Mouse (Mus musculus) kidney, postnatal 10 days (tissue): ENCODE data around the gene Tox4.
A peak's percentile ranks its signal among the peaks of the same experiment; 100 is the strongest.

Experiments used
- DNase-seq: peaks from one replicate; pipeline ENCODE4 v3.0.0; 2021; ENCODE audit warnings: mixed read lengths

The Tox4 gene

DNA sequence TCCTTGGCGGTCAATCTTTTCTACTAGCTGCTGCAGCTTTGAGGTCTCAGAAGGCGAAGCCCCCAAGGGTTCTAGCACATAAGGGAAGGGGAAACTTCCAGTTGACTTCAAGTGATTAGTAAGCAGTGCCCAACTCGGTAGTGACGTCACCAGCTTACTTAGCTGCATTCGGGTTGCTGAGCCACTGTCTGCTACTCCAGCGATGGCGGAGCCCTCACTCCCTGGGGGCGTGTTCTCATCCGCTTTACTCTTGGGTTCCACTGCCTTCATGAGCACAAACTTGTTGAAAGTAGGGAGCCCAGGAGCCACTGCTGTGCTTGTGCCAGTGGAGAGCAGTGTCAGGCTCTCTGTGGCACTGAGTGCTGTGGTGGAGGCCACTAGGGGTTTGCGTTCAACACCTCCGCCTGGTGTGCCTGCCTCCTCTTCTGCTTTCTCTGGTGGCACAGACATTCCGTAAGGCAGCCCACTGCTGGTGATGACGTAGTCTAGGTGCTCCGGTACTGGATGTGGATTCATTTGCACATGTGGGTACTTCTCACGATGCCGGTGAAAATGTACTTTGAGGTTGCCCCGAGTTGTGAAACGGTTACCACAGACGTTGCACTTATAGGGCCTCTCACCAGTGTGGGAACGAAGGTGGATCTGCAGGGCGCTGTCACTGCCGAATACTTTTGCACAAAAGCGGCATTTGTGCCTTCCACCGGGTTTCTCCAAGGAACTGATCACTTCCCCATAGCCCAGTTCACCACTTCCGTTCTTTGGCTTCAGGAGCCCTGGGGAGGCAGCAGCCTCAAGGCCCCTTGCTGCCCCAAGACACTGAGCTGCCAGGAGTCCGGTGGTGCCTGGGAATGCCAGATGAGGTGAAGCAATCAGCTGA, 35.2 kb downstream of the Tox4 start:
- no peak for DNase-seq

DNA sequence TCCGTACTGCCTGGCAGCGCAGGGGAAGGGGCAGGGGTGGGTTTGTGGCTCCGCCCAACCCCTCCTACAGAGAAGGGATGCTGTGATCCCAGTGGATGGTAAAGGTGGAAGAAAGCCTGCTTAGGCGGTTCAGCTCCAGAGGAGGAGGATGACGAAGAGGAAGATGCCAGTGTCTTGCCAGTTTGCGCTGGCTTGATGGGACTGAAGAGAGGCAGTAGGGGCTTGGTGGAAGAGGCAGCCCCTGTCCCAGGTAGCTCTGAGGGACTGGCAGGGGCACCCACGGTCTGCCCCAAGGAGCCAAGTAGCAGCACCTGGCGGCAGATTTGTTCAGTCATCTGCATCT, 35.8 kb downstream of the Tox4 start:
- no peak for DNase-seq

DNA sequence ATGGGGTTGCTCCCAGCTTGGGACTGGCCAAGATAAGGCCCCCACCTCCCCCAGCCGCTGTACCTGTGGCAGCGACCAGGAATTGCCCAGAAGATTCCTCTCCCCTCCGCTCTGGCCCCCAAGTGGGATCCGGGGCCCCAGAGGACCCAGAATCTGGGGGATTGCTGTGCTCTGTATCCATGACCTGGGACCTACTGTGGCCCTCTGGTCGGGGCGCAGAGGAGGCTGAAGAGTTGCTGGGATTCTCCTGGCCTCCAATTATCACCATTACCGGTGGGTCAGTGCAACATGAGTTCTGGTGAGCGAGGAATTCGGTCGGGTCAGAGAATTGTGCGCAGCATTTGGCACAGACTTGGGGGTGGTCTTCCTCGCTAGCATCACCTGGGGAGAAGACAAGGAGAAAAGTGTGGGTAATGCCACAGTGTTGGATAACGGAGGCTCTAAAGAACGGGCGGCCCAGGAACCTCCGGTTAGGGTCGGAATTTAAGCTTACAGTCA, 36.4 kb downstream of the Tox4 start:
- DNase-seq, result no peak

DNA sequence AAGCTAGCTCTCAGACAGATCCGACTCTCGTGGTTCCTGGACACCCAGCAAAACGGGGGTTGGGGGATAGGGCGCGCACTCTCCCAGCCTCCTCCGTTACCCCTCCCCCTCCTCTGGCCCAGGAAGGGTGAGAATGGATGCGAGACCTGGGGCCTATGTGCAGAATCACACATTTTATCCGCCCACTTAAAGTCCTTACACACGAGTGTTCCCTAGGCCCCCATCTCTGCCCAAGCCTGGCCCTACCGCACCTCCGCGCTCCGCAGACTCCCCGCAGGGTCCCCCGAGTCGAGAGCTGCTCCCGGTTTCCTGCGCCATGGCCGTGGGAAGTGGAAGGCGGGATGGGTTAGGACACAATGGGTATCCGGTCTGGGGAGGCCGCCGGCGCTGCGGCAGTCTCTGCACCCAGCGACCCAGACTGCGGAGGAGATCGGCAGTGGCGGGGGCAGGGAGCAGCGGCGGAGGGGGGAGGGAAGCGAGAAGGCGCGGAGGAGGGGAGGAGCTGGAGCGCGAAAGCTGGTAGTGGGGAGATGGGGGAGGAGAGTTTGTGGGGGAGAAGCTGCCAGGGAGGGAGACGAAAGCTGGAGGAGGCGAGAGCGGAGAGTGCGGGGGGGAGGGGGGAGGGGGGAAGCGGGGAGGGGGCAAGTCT, 37.0 kb downstream of the Tox4 start:
- DNase-seq, result peak; percentile 88

DNA sequence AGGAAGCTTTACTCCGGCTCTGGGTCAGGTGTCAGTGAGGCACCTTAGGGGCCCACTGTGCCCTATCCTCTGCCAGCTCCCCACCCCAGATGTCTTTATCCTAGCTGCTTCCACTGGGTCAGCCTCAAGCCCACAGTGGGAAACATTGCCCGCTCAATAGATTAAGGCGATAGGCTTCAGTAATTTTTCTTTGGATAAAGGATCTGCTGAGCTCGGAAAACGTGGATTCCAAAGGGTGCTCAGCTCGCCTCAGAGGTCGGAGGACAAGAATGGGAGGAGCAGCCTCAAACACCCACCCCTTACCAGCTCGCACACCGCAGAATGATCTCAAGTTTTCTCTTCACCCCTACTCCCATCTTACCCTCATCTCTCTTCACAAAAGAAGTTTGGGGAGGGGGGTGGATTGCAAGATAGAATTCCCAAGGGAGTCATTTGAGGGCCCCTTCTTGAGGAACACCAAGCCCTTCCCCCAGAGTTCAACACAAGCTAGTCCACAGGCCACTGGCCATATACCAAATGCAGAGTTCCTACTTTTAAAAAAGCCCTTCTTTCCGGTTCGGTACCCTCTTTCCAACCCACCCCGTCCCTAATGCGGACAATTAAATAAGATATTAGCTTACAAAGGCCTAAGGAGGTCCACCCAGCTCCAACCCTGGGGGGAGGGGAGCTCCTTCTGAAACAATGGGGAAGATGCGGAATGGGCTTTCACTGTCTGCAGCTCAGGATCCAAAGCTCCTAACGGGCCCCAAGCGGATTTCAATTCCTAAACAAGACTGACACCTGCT, 37.7 kb downstream of the Tox4 start:
- DNase-seq, result peak; percentile 58

DNA sequence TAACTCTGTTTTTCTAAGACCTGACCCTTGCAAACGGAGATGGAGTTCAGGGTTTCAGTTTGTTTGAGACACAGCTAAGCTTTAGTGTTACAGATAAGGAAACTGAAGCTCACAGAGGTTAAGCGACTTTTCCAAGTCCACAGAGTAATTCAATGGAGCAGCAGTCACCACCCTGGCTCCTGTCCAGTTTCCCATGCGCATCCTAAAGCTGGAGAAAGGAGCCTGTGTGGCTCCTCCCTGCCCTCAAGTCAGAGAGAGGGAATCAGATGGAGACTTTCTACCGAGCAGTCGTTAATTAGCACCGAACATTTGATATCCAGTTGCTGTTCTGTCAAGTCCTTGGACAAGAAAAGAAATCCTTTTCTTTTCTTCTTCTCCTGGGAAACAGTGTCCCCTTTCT, 40.4 kb downstream of the Tox4 start:
- peak; percentile 47 for DNase-seq

DNA sequence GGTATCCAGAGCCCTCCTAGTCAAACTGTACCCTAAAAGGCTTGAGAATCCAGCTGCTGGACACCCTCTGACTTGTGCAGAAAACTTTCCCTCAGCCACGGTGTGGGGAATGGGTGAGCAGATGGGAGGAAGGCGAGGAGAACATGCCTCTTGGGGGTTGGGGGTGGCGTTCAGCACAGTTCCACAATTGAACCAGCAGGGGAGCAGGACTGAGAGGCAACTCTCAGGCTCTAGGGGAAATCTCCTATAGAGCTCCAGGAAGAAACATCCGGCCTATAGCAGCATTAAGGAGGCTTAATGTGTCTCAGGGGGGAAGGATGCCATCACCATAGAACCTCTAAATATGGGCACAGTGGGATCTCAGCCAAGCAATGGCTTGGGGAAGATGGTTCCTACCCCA, 46.9 kb downstream of the Tox4 start:
- DNase-seq, result no peak

DNA sequence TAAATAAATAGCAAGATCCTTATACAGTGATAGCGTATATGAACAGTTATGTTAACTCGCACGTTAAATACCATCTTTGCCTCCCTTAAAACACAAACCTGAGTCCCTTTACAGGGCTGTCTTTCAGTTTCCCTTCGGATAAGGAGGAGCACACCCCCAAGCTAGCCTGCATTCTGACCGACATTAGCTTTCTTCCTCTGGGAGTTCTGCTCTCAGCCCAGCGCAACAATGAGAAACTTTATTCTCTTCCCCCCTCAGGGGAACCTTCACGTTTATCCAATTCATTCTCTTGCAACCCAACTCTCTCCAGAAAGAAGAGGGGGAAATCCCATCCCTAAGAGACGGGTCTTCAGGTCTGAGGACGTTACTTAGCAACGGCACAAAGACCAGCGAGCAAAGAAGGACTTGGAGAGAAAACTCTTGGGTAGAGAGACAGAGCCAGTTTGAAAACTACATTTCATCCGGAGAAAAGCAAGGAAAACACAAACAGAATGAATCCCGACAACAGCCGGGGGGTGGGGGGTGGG, 48.5 kb downstream of the Tox4 start:
- no peak for DNase-seq

DNA sequence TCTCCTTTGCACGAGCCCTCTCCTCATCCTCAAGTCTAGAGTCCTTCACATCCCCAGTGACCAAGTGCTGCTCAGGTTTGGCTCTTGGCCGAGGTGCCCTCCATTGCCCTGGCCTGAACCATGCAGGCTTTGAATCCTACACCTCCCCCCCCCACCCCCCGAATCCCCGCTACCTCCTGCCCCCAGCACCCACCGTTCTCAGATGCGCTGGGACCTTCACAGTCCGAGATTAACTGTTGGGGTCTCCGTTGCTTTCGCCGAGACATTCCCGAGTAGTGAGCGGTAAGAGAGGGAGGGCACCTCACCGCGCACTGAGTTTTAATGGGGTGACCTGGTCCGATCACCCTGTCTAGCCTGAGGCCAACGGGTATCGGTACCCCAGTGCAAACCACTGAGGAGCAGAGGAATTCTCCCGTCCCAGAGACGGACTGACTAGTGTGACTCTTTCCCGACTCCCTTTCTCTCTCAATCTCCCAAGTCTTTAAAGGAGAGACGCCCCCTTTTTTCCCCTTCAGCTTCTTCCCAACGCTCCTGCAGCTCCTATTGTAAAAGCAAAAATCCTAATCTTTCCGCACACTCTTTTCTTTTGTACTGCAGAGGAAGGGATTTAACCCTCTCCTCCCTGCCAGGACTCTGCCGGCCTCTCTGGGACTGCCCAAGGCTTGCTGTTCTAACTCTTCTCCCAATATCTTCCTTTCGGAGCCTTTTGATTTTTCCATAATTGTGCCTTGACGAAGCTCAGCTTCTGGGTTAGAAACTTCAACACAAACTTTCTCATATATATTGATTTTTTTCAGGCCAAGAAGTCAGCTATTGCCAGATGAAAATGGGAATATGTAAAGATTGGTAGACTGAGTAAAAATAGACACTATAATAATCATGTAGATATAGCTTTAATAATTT, 49.2 kb downstream of the Tox4 start, which contains the start of gene Sall2:
Gene Sall2 (minus strand): TSS at position 853 of the 903 bp plus-strand sequence.
- no peak for DNase-seq

DNA sequence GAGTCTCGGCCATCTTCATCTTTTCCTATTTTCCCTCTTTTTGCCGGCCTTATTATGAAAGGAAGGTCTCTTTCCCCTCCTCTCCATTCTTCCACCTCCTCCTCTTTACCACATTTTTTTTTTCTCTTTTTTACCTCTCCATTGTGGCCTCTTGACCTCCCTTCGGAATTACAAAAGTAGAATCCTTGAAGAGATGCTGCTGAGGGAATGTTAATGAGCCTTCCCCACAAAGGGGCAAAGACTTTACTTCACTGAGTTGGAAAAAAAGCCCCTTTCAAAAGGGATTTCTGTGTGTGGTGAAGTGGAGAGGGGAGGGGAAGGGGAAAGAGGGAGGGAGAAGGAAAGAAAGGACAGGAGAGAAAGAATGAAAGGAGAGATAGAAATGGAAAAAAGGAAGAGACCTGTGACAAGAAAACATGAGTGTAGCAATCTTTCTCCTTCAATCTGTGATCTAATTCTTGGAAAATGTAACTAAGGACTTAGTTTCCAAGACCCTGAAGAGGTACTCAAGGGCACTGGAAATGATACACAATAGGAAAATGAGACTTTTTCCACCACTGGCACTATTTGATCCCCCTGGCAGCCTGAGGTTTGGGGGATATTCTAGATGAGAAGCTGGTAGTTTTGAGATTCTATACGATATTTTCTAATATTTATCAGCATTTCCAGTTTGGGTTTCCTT, 52.3 kb downstream of the Tox4 start:
- no peak for DNase-seq

DNA sequence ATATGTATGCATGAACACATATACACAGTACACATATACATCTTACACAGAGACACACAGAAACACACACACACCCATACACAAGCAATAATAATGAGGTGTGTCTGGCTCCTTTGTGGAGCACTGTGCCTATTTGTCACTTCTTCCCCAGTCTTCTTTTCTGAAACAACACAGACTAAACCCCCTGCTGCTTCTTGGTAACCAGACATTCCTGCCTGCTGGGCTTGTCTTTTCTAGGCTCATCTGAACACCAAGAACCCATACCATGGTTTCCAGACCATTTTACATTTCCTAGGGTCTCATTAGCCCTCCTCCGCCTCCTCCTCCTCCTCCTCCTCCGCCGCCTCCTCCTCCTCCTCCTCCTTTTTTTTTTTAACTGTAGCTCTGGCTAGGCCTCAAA, 53.2 kb downstream of the Tox4 start:
- DNase-seq, result no peak

DNA sequence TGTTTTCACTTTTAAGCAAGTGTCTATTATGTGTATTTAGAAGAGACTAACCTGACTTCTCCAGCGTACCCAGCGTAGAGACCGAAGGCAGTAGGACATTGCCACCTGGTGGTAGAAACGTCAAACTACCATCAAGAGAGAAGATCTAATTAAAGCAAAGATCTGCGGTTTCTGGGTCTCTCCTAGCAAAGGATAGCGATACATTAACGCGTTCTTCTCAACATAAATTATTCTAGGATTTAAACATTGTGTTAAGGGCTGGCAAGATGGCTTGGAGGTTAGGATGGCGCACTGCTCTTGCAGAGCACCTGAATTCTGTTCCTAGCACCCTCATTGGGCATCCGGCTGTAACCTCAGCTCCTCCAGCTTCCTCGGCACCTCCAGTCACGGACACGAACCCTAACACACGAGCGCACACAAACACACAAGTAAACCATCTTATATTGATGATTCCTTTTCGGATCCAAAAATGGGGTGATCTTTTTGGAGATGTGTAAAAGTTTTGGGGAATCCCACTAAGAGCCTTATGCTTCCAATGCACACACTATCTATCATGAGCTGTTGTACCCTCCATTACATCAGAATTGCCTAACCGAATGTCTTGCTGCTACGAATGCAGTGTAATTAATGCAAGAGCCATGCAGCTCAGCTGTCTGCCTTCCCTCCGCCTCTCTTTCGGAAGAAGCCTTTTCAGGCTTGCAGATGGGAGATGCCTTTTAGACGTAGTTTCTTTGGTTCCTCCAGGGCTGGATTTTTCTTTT, 60.0 kb downstream of the Tox4 start:
- peak; percentile 76 for DNase-seq

DNA sequence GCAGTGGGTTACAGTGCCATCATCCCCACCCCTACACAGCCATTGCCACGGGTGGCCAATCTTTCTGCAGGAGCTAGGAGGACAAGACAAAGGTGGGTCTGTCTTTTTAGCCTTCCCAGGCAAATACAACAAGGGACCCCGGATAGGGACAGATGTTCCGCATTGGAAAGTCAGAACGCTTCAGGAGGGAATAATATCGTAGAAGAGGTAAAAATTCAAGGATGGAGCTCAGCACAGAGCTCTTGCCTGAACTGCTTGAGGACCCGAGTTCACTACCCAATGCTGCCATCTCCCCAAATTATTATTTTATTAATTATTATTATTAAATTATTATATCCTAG, 60.5 kb downstream of the Tox4 start:
- DNase-seq, result no peak
